Mouse (Mus musculus): ENCODE data around the gene Rbbp8nl. TPM values are rescaled to one million over a fixed set of nuclear protein-coding genes. Genes with fewer than 3 reads are reported as not detected.
A peak's percentile ranks its signal among the peaks of the same experiment; 100 is the strongest.

Gene Rbbp8nl
- polyA plus RNA-seq, 1 experiment = not detected

- Histone ChIP-seq H3K4me2 (ENCODE audit: low read depth) (peak overlapping the region; percentile 85), H3K27me3 (ENCODE audit: control insufficient read depth, insufficient read depth, insufficient read length) (no peaks in the 10 kb centered on the region), H3ac (ENCODE audit: control insufficient read depth, insufficient read length) (no peak overlapping the region), H3K79me2 (ENCODE audit: control insufficient read depth, insufficient read depth) (peaks cover 23% of the 10 kb centered on the region), H3K36me3 (ENCODE audit: control insufficient read depth, insufficient read depth) (no peaks in the 10 kb centered on the region), H3K4me3 (peak overlapping the region; percentile 85)
- TF ChIP-seq MYOD1 (IDR thresholded peaks at IDR 0.05; ENCODE audit: control insufficient read depth in 1 of 3, insufficient read length in 2 of 3, low read depth in 2 of 3) = no peak
- no peak for TF ChIP-seq CEBPB (IDR thresholded peaks at IDR 0.05; ENCODE audit: insufficient read depth, poor library complexity, severe bottlenecking)
- TF ChIP-seq E2F4 (IDR thresholded peaks at IDR 0.05; ENCODE audit: insufficient read depth) = no peak
- no peak for TF ChIP-seq TCF12 (IDR thresholded peaks at IDR 0.05; ENCODE audit: insufficient read depth, poor library complexity, severe bottlenecking)
- no peak for TF ChIP-seq SRF (IDR thresholded peaks at IDR 0.05; ENCODE audit: control insufficient read depth, insufficient read length, low read depth)
- no peak for TF ChIP-seq POLR2A (IDR thresholded peaks at IDR 0.05; ENCODE audit: insufficient read length, low read depth)
- no peak for TF ChIP-seq MYOG (IDR thresholded peaks at IDR 0.05; ENCODE audit: control insufficient read depth in 1 of 3, insufficient read depth in 1 of 3, insufficient read length in 2 of 3, low read depth in 2 of 3)
- TF ChIP-seq REST (IDR thresholded peaks at IDR 0.05; ENCODE audit: insufficient read depth, insufficient read length) = no peak
- TF ChIP-seq TCF3 (IDR thresholded peaks at IDR 0.05; ENCODE audit: insufficient read length, low read depth) = no peak
- no peak for TF ChIP-seq MAX (IDR thresholded peaks at IDR 0.05; ENCODE audit: low read depth)
- TF ChIP-seq POLR2AphosphoS2 (IDR thresholded peaks at IDR 0.05; ENCODE audit: insufficient read length, low read depth) = no peak
- no peak for TF ChIP-seq USF1 (IDR thresholded peaks at IDR 0.05; ENCODE audit: low read depth)
Measured at GRCm38 (mm10) chr2:180228060-180228458, 61.6 kb downstream of the Rbbp8nl start.

Other genes with a start within 250 kb of the Rbbp8nl start
- gene Psma7, start 247.4 kb downstream of the Rbbp8nl start, polyA plus RNA-seq (2012; fragmentation: generic; extraction: Trizol) = 395 TPM
- 1.6 TPM for gene Ss18l1, start 247.4 kb downstream of the Rbbp8nl start, polyA plus RNA-seq (2012; fragmentation: generic; extraction: Trizol)
- gene Mtg2, start 219.3 kb downstream of the Rbbp8nl start, polyA plus RNA-seq (2012; fragmentation: generic; extraction: Trizol) = 17.2 TPM
- 0.16 TPM for gene Hrh3, start 185.4 kb downstream of the Rbbp8nl start, polyA plus RNA-seq (2012; fragmentation: generic; extraction: Trizol)
- gene Osbpl2, start 170.6 kb downstream of the Rbbp8nl start, polyA plus RNA-seq (2012; fragmentation: generic; extraction: Trizol) = 34.8 TPM
- 188 TPM for gene Adrm1, start 118.4 kb downstream of the Rbbp8nl start, polyA plus RNA-seq (2012; fragmentation: generic; extraction: Trizol)
- gene Lama5, start 64.0 kb downstream of the Rbbp8nl start, polyA plus RNA-seq (2012; fragmentation: generic; extraction: Trizol) = 80.8 TPM
- 3,913 TPM for gene Rps21, start 32.5 kb downstream of the Rbbp8nl start, polyA plus RNA-seq (2012; fragmentation: generic; extraction: Trizol)
- 6.8 TPM for gene Cables2, start 16.4 kb downstream of the Rbbp8nl start, polyA plus RNA-seq (2012; fragmentation: generic; extraction: Trizol)
- not detected for gene Gata5, start 44.8 kb upstream of the Rbbp8nl start, polyA plus RNA-seq (2012; fragmentation: generic; extraction: Trizol)
- gene Slco4a1, start 166.4 kb upstream of the Rbbp8nl start, polyA plus RNA-seq (2012; fragmentation: generic; extraction: Trizol) = 0.18 TPM
- not detected for gene Ntsr1, start 210.1 kb upstream of the Rbbp8nl start, polyA plus RNA-seq (2012; fragmentation: generic; extraction: Trizol)